Mouse (Mus musculus) limb, embryonic 11.5 days (tissue): ENCODE data around the gene Gm8206. TPM values are rescaled to one million over a fixed set of nuclear protein-coding genes. Genes with fewer than 3 reads are reported as not detected.

Source experiments
- polyA plus RNA-seq: library from polyadenylated mRNA; unstranded; fragments of >200 nt; fragmentation: Nextera tagmentation; extraction: Ambion mirVana; gene quantifications from 2 replicates; pipeline ENCODE4 v1.2.1, GENCODE M21; 2014

Gm8206 gene
- polyA plus RNA-seq, 1 experiment from 2014 or later, result 0.55 TPM

Other genes starting within 250 kb of the Gm8206 start
- not detected in 2 replicates for gene Gm8237, start 213.6 kb downstream of the Gm8206 start, polyA plus RNA-seq
- 0.16 and 0.20 TPM in 2 replicates for gene Gm3248, start 132.2 kb downstream of the Gm8206 start, polyA plus RNA-seq
- not detected in 2 replicates for gene Gm3453, start 114.8 kb downstream of the Gm8206 start, polyA plus RNA-seq
- gene Gm6337, start 35.7 kb downstream of the Gm8206 start, polyA plus RNA-seq, result not detected in 2 replicates
- gene Gm3468, start 14.7 kb upstream of the Gm8206 start, polyA plus RNA-seq, result 2.9 and 3.2 TPM in 2 replicates
- not detected in 2 replicates for gene Gm3476, start 31.9 kb upstream of the Gm8206 start, polyA plus RNA-seq
- gene Gm21560, start 125.3 kb upstream of the Gm8206 start, polyA plus RNA-seq, result not detected in 2 replicates
- 1.1 and 1.4 TPM in 2 replicates for gene Gm3411, start 193.3 kb upstream of the Gm8206 start, polyA plus RNA-seq
- not detected in 2 replicates for gene Gm21103, start 210.9 kb upstream of the Gm8206 start, polyA plus RNA-seq
- not detected in 2 replicates for gene Gm3618, start 249.7 kb upstream of the Gm8206 start, polyA plus RNA-seq